Mouse (Mus musculus): ENCODE data around the gene Map2k7. TPM values are rescaled to one million over a fixed set of nuclear protein-coding genes. Genes with fewer than 3 reads are reported as not detected.
A peak's percentile ranks its signal among the peaks of the same experiment; 100 is the strongest.

The Map2k7 gene
- polyA plus RNA-seq, 1 experiment from 2014 or later: 22.7 TPM

- Histone ChIP-seq H3K27ac (ENCODE audit: low read depth, low read length) (peak overlapping the region; percentile 92), H3K36me3 (ENCODE audit: control insufficient read depth, insufficient read depth, low read length) (peaks cover 14% of the 10 kb centered on the region; the same call in 1 of the 2 replicates), H3K4me3 (ENCODE audit: low read depth, low read length) (no peak overlapping the region), H3K9ac (ENCODE audit: low read length) (no peak overlapping the region; the same call in 1 of the 2 replicates), H3K9me3 (ENCODE audit: control insufficient read depth, low read length) (no peaks in the 10 kb centered on the region), H3K27me3 (ENCODE audit: control insufficient read depth, insufficient read depth, low read length) (no peaks in the 10 kb centered on the region), H3K4me2 (no peak overlapping the region), H3K4me1 (ENCODE audit: control insufficient read depth, insufficient read depth, low read length) (peaks cover 17% of the 10 kb centered on the region)
- peak; percentile 76 for DNase-seq (ENCODE audit: low spot score, missing footprints)
- WGBS: 84% methylated on average over 4 of the region's 4 CpGs
- no peak for ATAC-seq (ENCODE audit: low FRiP score)
Observed at GRCm38 (mm10) chr8:4259805-4260170, 21.2 kb downstream of the Map2k7 start.

- ATAC-seq (ENCODE audit: low FRiP score): no peak
- Histone ChIP-seq H3K4me3 (ENCODE audit: low read depth, low read length) (no peak overlapping the region), H3K4me1 (ENCODE audit: control insufficient read depth, insufficient read depth, low read length) (peaks cover 7% of the 10 kb centered on the region), H3K9me3 (ENCODE audit: control insufficient read depth, low read length) (no peaks in the 10 kb centered on the region), H3K36me3 (ENCODE audit: control insufficient read depth, insufficient read depth, low read length) (peaks cover 18% of the 10 kb centered on the region), H3K9ac (ENCODE audit: low read length) (no peak overlapping the region), H3K27me3 (ENCODE audit: control insufficient read depth, insufficient read depth, low read length) (no peaks in the 10 kb centered on the region), H3K4me2 (no peak overlapping the region), H3K27ac (ENCODE audit: low read depth, low read length) (no peak overlapping the region)
- WGBS: 84% methylated on average over 8 of the region's 8 CpGs
- DNase-seq (ENCODE audit: low spot score, missing footprints): no peak
Observed at GRCm38 (mm10) chr8:4263105-4263791, 24.7 kb downstream of the Map2k7 start.

GRCm38 (mm10) chr8:4265160-4265914 is 26.8 kb downstream of the Map2k7 start:
- H3K27ac ChIP-seq (ENCODE audit: low read depth, low read length): no peak overlapping the region
- ATAC-seq (ENCODE audit: low FRiP score): no peak
- 93% methylated on average over 15 of the region's 15 CpGs for WGBS
- H3K4me1 ChIP-seq (ENCODE audit: control insufficient read depth, insufficient read depth, low read length): no peaks in the 10 kb centered on the region
- no peaks in the 10 kb centered on the region for H3K27me3 ChIP-seq (ENCODE audit: control insufficient read depth, insufficient read depth, low read length)
- DNase-seq (ENCODE audit: low spot score, missing footprints): peak; percentile 8
- H3K9ac ChIP-seq (ENCODE audit: low read length): no peak overlapping the region
- H3K4me2 ChIP-seq: no peak overlapping the region
- no peak overlapping the region for H3K4me3 ChIP-seq (ENCODE audit: low read depth, low read length)
- H3K9me3 ChIP-seq (ENCODE audit: control insufficient read depth, low read length): no peaks in the 10 kb centered on the region
- H3K36me3 ChIP-seq (ENCODE audit: control insufficient read depth, insufficient read depth, low read length): peaks cover 21% of the 10 kb centered on the region

- Histone ChIP-seq H3K9me3 (ENCODE audit: control insufficient read depth, low read length) (no peaks in the 10 kb centered on the region), H3K4me3 (ENCODE audit: low read depth, low read length) (no peak overlapping the region), H3K9ac (ENCODE audit: low read length) (no peak overlapping the region), H3K4me1 (ENCODE audit: control insufficient read depth, insufficient read depth, low read length) (no peaks in the 10 kb centered on the region), H3K36me3 (ENCODE audit: control insufficient read depth, insufficient read depth, low read length) (peaks cover 19% of the 10 kb centered on the region), H3K27ac (ENCODE audit: low read depth, low read length) (no peak overlapping the region), H3K4me2 (no peak overlapping the region), H3K27me3 (ENCODE audit: control insufficient read depth, insufficient read depth, low read length) (no peaks in the 10 kb centered on the region)
- WGBS: 77% methylated on average over 15 of the region's 15 CpGs
- ATAC-seq (ENCODE audit: low FRiP score) (peak; percentile 69; the same call in 1 of the 2 replicates), DNase-seq (ENCODE audit: low spot score, missing footprints) (peak; percentile 72)
Observed at GRCm38 (mm10) chr8:4267627-4268026, 29.1 kb downstream of the Map2k7 start.

- ATAC-seq (ENCODE audit: low FRiP score) (no peak), DNase-seq (ENCODE audit: low spot score, missing footprints) (no peak)
- no peaks in the 10 kb centered on the region for H3K9me3 ChIP-seq (ENCODE audit: control insufficient read depth, low read length)
- no peak overlapping the region for H3K4me2 ChIP-seq
- no peak overlapping the region for H3K4me3 ChIP-seq (ENCODE audit: low read depth, low read length)
- no peak overlapping the region for H3K9ac ChIP-seq (ENCODE audit: low read length)
- H3K27ac ChIP-seq (ENCODE audit: low read depth, low read length): no peak overlapping the region
- H3K36me3 ChIP-seq (ENCODE audit: control insufficient read depth, insufficient read depth, low read length): peaks cover 19% of the 10 kb centered on the region
- no peaks in the 10 kb centered on the region for H3K4me1 ChIP-seq (ENCODE audit: control insufficient read depth, insufficient read depth, low read length)
- WGBS: 89% methylated on average over 6 of the region's 6 CpGs
- H3K27me3 ChIP-seq (ENCODE audit: control insufficient read depth, insufficient read depth, low read length): no peaks in the 10 kb centered on the region
Observed at GRCm38 (mm10) chr8:4269609-4270008, 31.1 kb downstream of the Map2k7 start.

GRCm38 (mm10) chr8:4275275-4276110 is 37.0 kb downstream of the Map2k7 start, which contains the start of gene Timm44:
TSS of gene Timm44 (minus strand) at chr8:4275913.
- Histone ChIP-seq H3K4me1 (ENCODE audit: control insufficient read depth, insufficient read depth, low read length) (peaks cover 3% of the 10 kb centered on the region; the same call in 1 of the 2 replicates), H3K27me3 (ENCODE audit: control insufficient read depth, insufficient read depth, low read length) (no peaks in the 10 kb centered on the region), H3K27ac (ENCODE audit: low read depth, low read length) (0 out of 2 replicates have a peak within 1 kb of the TSS, but pooled peaks have one; percentile 25), H3K9me3 (ENCODE audit: control insufficient read depth, low read length) (no peaks in the 10 kb centered on the region), H3K9ac (ENCODE audit: low read length) (peak within 1 kb of the TSS; percentile 77), H3K4me2 (peak within 1 kb of the TSS; percentile 64), H3K4me3 (ENCODE audit: low read depth, low read length) (peak within 1 kb of the TSS; percentile 58), H3K36me3 (ENCODE audit: control insufficient read depth, insufficient read depth, low read length) (0 out of 2 replicates have a peak, but pooled peaks cover 3% of the 10 kb centered on the region)
- DNase-seq (ENCODE audit: low spot score, missing footprints) (peak; percentile 100), ATAC-seq (ENCODE audit: low FRiP score) (peak; percentile 99)
- under 1% methylated on average over 39 of the region's 39 CpGs for WGBS

GRCm38 (mm10) chr8:4276111-4276465 is 37.5 kb downstream of the Map2k7 start:
- Histone ChIP-seq H3K9me3 (ENCODE audit: control insufficient read depth, low read length) (no peaks in the 10 kb centered on the region), H3K4me2 (peak overlapping the region; percentile 64), H3K9ac (ENCODE audit: low read length) (peak overlapping the region; percentile 70), H3K27ac (ENCODE audit: low read depth, low read length) (0 out of 2 replicates have a peak overlapping the region, but pooled peaks have one; percentile 25), H3K36me3 (ENCODE audit: control insufficient read depth, insufficient read depth, low read length) (0 out of 2 replicates have a peak, but pooled peaks cover 3% of the 10 kb centered on the region), H3K27me3 (ENCODE audit: control insufficient read depth, insufficient read depth, low read length) (no peaks in the 10 kb centered on the region), H3K4me3 (ENCODE audit: low read depth, low read length) (peak overlapping the region; percentile 58), H3K4me1 (ENCODE audit: control insufficient read depth, insufficient read depth, low read length) (peaks cover 3% of the 10 kb centered on the region; the same call in 1 of the 2 replicates)
- 26% methylated on average over 9 of the region's 9 CpGs for WGBS
- DNase-seq (ENCODE audit: low spot score, missing footprints) (no peak), ATAC-seq (ENCODE audit: low FRiP score) (no peak)

- Histone ChIP-seq H3K9ac (ENCODE audit: low read length) (no peak overlapping the region), H3K27ac (ENCODE audit: low read depth, low read length) (no peak overlapping the region), H3K4me3 (ENCODE audit: low read depth, low read length) (no peak overlapping the region), H3K27me3 (ENCODE audit: control insufficient read depth, insufficient read depth, low read length) (no peaks in the 10 kb centered on the region), H3K4me1 (ENCODE audit: control insufficient read depth, insufficient read depth, low read length) (no peaks in the 10 kb centered on the region), H3K36me3 (ENCODE audit: control insufficient read depth, insufficient read depth, low read length) (peaks cover 25% of the 10 kb centered on the region), H3K4me2 (no peak overlapping the region), H3K9me3 (ENCODE audit: control insufficient read depth, low read length) (no peaks in the 10 kb centered on the region)
- WGBS: 93% methylated on average over 5 of the region's 5 CpGs
- no peak for DNase-seq (ENCODE audit: low spot score, missing footprints)
- no peak for ATAC-seq (ENCODE audit: low FRiP score)
Observed at GRCm38 (mm10) chr8:4292738-4293137, 54.2 kb downstream of the Map2k7 start.

All from midbrain, embryonic 11.5 days (tissue).